Mouse (Mus musculus) liver, embryonic 14.5 days (tissue): ENCODE data around the gene Hdac4. TPM values are rescaled to one million over a fixed set of nuclear protein-coding genes. Genes with fewer than 3 reads are reported as not detected.

ENCODE experiments used
- ATAC-seq: fragments of 200-750 bp; cut with Nextera tagmentation; 2 replicates; pipeline ENCODE4 v1.8.0; 2017; ENCODE audit warnings: moderate number of reproducible peaks, mild to moderate bottlenecking, moderate library complexity; ENCODE audit not compliant: insufficient read depth
- DNase-seq, 3 experiments: peaks; one replicate each; pipeline ENCODE4 v3.0.0-alpha.2; 2012 to 2013; ENCODE audit warnings: low read depth in 3 of 3, low spot score in 3 of 3
- H3K27ac ChIP-seq: fragments of 300-500 bp; sonication (generic); 2 replicates; pipeline ENCODE4 v1.5.1; 2014; ENCODE audit warnings: moderate library complexity, mild to moderate bottlenecking, control low read depth, inconsistent platforms
- H3K27me3 ChIP-seq: fragments of 300-500 bp; sonication (generic); 2 replicates; pipeline ENCODE4 v1.6.1; 2014; ENCODE audit warnings: mild to moderate bottlenecking, low read length, moderate library complexity; ENCODE audit not compliant: control insufficient read depth, insufficient read depth
- H3K36me3 ChIP-seq: fragments of 300-500 bp; sonication (generic); replicated peaks from 2 replicates; pipeline ENCODE4 v1.6.1; 2014; ENCODE audit warnings: low read depth; ENCODE audit not compliant: control insufficient read depth, insufficient read depth
- H3K4me1 ChIP-seq, 2 experiments: fragments of 200-500 bp in 1 of 2; fragments of 300-500 bp in 1 of 2; sonication (generic) in 1 of 2; replicated peaks; 2 replicates each; pipeline ENCODE4 v1.6.1; 2012 to 2014; ENCODE audit warnings: antibody characterized with exemption in 1 of 2, inconsistent platforms in 1 of 2, low read length in 1 of 2; ENCODE audit not compliant: control insufficient read depth in 2 of 2, insufficient read depth in 2 of 2
- H3K4me2 ChIP-seq: fragments of 300-500 bp; sonication (generic); 2 replicates; pipeline ENCODE4 v1.6.1; 2014; ENCODE audit warnings: low read depth, mild to moderate bottlenecking, control low read depth, moderate library complexity
- H3K4me3 ChIP-seq, 2 experiments: fragments of 200-500 bp in 1 of 2; fragments of 300-500 bp in 1 of 2; sonication (generic) in 1 of 2; 2 replicates each; pipeline ENCODE4 v1.5.1; 2012 to 2014; ENCODE audit warnings: low read depth in 2 of 2, low read length in 2 of 2, mild to moderate bottlenecking in 2 of 2, control low read depth in 1 of 2, inconsistent platforms in 1 of 2, moderate library complexity in 1 of 2; ENCODE audit not compliant: insufficient read depth in 1 of 2
- H3K9ac ChIP-seq: fragments of 300-500 bp; sonication (generic); replicated peaks from 2 replicates; pipeline ENCODE4 v1.6.1; 2014; ENCODE audit warnings: mild to moderate bottlenecking, control low read depth, moderate library complexity
- H3K9me3 ChIP-seq: fragments of 300-500 bp; sonication (generic); 2 replicates; pipeline ENCODE4 v1.6.1; 2016; ENCODE audit warnings: low read length, mixed read lengths; ENCODE audit not compliant: control insufficient read depth
- CTCF ChIP-seq: IDR thresholded peaks from 2 replicates; pipeline ENCODE4 v1.5.1; 2016; ENCODE audit warnings: antibody characterized with exemption, low read depth, control low read depth
- EP300 ChIP-seq: IDR thresholded peaks from 2 replicates; pipeline ENCODE4 v1.6.1; 2016; ENCODE audit warnings: antibody characterized with exemption, low read depth
- WGBS: fragments of 180-500 bp; shearing (Covaris S2); extraction: QIAGEN DNeasy Blood & Tissue Kit; methylation state at CpG from one replicate; pipeline ENCODE4 v1.1.7; 2014; ENCODE audit not compliant: insufficient replicate concordance; 5-methylcytosine and 5-hydroxymethylcytosine counted together
- polyA plus RNA-seq, 2 experiments: library from polyadenylated mRNA; depleted of rRNA in 1 of 2; stranded (reverse) in 1 of 2; unstranded in 1 of 2; fragments of >200 nt; fragmentation: Nextera tagmentation in 1 of 2; extraction: Ambion mirVana in 1 of 2; gene quantifications; 2 replicates each; pipeline versions ENCODE4 v1.2.1 to v1.2.3; 2012 to 2014

Gene Hdac4
- polyA plus RNA-seq, 2 experiments, result 1.5 to 3.1 TPM

DNA sequence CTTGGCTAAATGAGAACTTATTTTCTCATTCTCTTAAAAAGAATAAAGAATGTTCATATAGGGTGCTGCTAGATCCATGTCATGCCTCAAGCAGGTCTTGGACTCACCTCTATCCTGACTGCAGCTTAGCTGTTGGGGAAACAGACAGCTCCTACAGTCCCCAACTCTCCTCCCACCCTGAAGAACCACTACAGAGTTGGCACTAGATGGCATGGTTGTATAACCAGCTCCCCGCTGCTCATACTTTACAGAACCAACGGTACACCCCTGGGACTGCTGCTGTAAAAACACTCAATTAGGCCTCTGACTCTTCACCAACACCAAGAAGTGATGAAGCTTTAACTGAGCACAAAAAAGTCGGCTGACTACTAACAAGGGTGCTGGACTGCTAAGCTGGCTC, 235.6 kb downstream of the Hdac4 start:
- H3K27me3 ChIP-seq, result no peaks in the 10 kb centered on the region
- no peak for TF ChIP-seq CTCF
- no peak for TF ChIP-seq EP300
- no peaks in the 10 kb centered on the region for H3K4me1 ChIP-seq
- no peak overlapping the region for H3K9ac ChIP-seq
- ATAC-seq (no peak), DNase-seq (no peak)
- H3K4me3 ChIP-seq, result no peak overlapping the region
- no peak overlapping the region for H3K4me2 ChIP-seq
- no peaks in the 10 kb centered on the region for H3K9me3 ChIP-seq
- H3K27ac ChIP-seq, result no peak overlapping the region
- WGBS, result 68% methylated on average over 3 of the region's 3 CpGs
- H3K36me3 ChIP-seq, result no peaks in the 10 kb centered on the region

DNA sequence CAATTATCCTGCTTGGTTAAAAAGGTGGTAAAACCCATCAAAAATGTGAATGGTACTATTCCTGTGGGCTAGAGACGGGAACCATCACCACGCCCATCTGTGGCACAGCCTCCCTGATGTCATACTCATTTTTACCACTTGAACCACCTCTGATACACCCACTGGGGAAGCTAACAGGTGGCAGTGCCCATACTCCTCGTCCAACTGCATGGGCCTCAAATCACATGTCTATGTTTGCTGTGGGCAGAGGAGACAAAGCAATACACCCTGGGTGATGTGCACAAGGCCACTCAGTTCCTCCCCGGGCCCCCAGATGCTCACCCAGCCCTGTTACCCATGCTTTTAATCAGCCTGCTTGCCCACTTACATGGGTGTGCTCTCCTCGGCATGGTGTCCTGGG, 236.5 kb downstream of the Hdac4 start:
- H3K4me2 ChIP-seq, result no peak overlapping the region
- TF ChIP-seq EP300 (no peak), CTCF (no peak)
- no peaks in the 10 kb centered on the region for H3K4me1 ChIP-seq
- 60% methylated on average over 5 of the region's 5 CpGs for WGBS
- no peaks in the 10 kb centered on the region for H3K36me3 ChIP-seq
- no peak for ATAC-seq
- no peaks in the 10 kb centered on the region for H3K9me3 ChIP-seq
- H3K27ac ChIP-seq, result no peak overlapping the region
- H3K27me3 ChIP-seq, result no peaks in the 10 kb centered on the region
- no peak overlapping the region for H3K9ac ChIP-seq
- H3K4me3 ChIP-seq, result no peak overlapping the region
- DNase-seq, result no peak

DNA sequence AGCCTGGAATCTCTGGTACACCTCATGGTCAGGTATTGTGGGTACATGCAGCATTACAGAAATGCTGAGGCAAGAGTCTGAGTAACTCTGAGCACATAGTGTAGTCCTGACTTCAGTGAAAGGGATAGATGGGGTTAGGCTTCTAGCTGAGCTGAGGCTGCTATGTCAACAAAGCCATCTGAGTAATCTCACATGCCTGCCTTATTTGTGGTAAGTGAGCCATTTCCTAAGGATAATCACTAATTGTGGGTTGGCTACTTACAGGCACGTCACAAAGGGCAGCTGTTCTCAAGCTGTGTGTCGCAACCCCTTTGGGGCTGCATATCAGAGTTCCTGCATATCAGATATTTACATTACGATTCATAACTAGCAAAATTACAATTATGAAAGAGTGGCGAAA, 239.3 kb downstream of the Hdac4 start:
- Histone ChIP-seq H3K4me2 (no peak overlapping the region), H3K36me3 (no peaks in the 10 kb centered on the region), H3K4me3 (no peak overlapping the region), H3K9ac (no peak overlapping the region), H3K27me3 (no peaks in the 10 kb centered on the region), H3K27ac (no peak overlapping the region), H3K4me1 (no peaks in the 10 kb centered on the region), H3K9me3 (no peaks in the 10 kb centered on the region)
- WGBS, result 63% methylated on average over 4 of the region's 4 CpGs
- DNase-seq (no peak), ATAC-seq (no peak)
- no peak for TF ChIP-seq EP300
- no peak for TF ChIP-seq CTCF

DNA sequence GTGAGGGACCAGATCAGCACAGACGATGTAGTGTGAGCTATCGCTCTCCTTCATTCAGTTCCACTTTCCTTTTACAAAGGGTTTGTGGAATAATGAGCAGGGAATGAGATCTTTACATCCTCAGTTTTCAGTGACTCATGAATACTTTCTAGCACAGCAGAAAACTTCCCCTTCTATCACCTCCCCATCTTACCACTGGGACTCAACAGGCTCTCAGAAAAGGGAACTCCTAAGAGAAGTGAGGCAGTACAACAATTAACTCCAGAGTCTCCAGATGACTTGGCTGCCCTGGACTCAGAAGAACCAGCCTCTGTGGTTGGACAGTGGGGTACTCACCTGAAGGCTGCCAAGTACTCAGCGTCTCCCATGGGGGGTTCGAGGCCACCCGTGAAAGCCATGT, 240.5 kb downstream of the Hdac4 start:
- no peak for ATAC-seq
- Histone ChIP-seq H3K4me1 (no peaks in the 10 kb centered on the region), H3K4me3 (no peak overlapping the region), H3K36me3 (no peaks in the 10 kb centered on the region), H3K27me3 (no peaks in the 10 kb centered on the region), H3K9me3 (no peaks in the 10 kb centered on the region), H3K9ac (no peak overlapping the region), H3K4me2 (no peak overlapping the region), H3K27ac (no peak overlapping the region)
- TF ChIP-seq EP300, result no peak
- no peak for TF ChIP-seq CTCF
- DNase-seq, result no peak
- 79% methylated on average over 5 of the region's 5 CpGs for WGBS

DNA sequence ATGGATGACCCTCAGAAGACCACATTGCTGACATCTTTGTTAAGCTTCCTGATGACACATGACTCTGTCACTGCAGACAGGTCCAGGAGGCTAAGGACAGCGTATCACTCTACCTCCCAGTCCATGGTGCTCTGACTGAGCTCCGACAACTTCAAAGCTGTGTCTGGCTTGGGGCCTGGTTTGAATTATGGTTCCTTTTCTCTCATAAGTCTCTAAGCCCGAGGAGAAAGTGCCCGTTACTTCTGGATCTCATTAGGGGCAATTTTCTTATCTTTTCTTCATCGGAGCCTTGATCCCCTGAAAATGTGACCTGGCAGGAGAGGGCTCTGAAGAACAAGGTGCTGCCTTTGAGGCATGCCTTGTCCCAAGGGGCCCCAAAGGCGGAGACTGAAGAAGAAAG, 242.6 kb downstream of the Hdac4 start:
- H3K4me3 ChIP-seq, result no peak overlapping the region
- DNase-seq, result no peak
- H3K4me1 ChIP-seq, result no peaks in the 10 kb centered on the region
- H3K36me3 ChIP-seq, result no peaks in the 10 kb centered on the region
- TF ChIP-seq CTCF (no peak), EP300 (no peak)
- no peak for ATAC-seq
- no peaks in the 10 kb centered on the region for H3K27me3 ChIP-seq
- H3K9me3 ChIP-seq, result no peaks in the 10 kb centered on the region
- H3K9ac ChIP-seq, result no peak overlapping the region
- WGBS, result 73% methylated on average over 6 of the region's 6 CpGs
- H3K27ac ChIP-seq, result no peak overlapping the region
- no peak overlapping the region for H3K4me2 ChIP-seq

DNA sequence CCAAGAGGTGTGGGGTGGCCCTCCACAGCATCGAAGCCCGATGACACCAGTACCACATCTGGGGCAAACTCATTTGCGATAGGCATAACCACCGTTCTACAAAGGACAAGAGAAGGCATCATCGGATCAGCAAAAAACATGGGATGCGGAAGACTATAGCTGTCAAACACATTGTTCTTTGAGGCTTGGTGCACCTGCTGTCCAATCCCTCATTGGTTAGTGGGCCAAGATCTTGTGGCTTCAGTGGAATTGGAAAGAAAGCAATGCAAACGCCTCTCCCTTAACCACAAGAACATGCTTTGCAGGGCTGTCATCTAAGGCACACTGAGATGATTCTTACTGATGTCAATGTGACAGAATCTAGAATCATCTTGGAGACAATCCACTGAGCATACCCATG, 248.1 kb downstream of the Hdac4 start:
- Histone ChIP-seq H3K4me1 (no peaks in the 10 kb centered on the region), H3K4me2 (no peak overlapping the region), H3K36me3 (no peaks in the 10 kb centered on the region), H3K27ac (no peak overlapping the region), H3K9ac (no peak overlapping the region), H3K27me3 (no peaks in the 10 kb centered on the region), H3K9me3 (no peaks in the 10 kb centered on the region), H3K4me3 (no peak overlapping the region)
- ATAC-seq (no peak), DNase-seq (no peak)
- 78% methylated on average over 7 of the region's 7 CpGs for WGBS
- TF ChIP-seq EP300, result no peak
- TF ChIP-seq CTCF, result no peak
